ENCODE assay signal across 7 mouse cellular contexts in the genomic region with DNA sequence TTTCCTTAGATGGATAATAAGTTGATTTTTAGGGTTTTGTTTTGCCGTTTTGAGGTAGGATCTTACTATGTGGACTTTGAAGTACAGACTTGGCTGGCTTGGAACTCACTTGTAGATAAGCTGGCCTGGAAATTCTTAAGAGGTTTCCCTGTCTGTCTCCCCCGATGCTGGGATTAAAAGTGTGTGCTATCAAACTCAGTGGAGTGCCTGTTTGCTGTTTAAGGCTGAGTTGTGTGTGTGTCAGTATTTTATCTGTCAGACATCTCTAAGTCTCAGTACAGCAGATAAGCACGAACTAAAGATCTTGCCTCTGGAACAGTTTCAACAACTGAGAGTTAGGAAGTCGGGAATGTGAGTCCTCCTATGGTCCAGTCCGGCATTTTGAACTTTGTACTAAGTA. TPM values are rescaled to one million over a fixed set of nuclear protein-coding genes. Genes with fewer than 3 reads are reported as not detected.
DNase-seq lines count a peak whose midpoint lies in the region; ATAC-seq lines count a peak whose summit lies in the region.

No protein-coding gene starts in this region.

- H3K9me3 ChIP-seq in lung, embryonic 15.5 days = no peaks in the 10 kb centered on the region
- H3K9me3 ChIP-seq in forebrain, embryonic 10.5 days = no peaks in the 10 kb centered on the region
- no peaks in the 10 kb centered on the region for H3K9me3 ChIP-seq in limb, embryonic 10.5 days (replicated peaks)
- no peaks in the 10 kb centered on the region for H3K9me3 ChIP-seq in stomach, embryonic 14.5 days (ENCODE audit: control insufficient read depth, low read depth, low read length)

- peaks cover 38% of the 10 kb centered on the region for H3K4me1 ChIP-seq in lung, embryonic 15.5 days
- peaks cover 32% of the 10 kb centered on the region for H3K4me1 ChIP-seq in forebrain, embryonic 10.5 days
- peaks cover 35% of the 10 kb centered on the region for H3K4me1 ChIP-seq in limb, embryonic 10.5 days
- H3K4me1 ChIP-seq in stomach, embryonic 14.5 days (ENCODE audit: control insufficient read depth, insufficient read depth, low read length) = peaks cover 32% of the 10 kb centered on the region

- peak overlapping the region; percentile 97 for H3K9ac ChIP-seq in lung, embryonic 15.5 days
- peak overlapping the region; percentile 84; the same call in 1 of the 2 replicates for H3K9ac ChIP-seq in stomach, embryonic 14.5 days (replicated peaks; ENCODE audit: low read depth, low read length)

- H3K36me3 ChIP-seq in lung, embryonic 15.5 days = no peaks in the 10 kb centered on the region
- H3K36me3 ChIP-seq in forebrain, embryonic 10.5 days (replicated peaks) = peaks cover 16% of the 10 kb centered on the region
- H3K36me3 ChIP-seq in limb, embryonic 10.5 days = peaks cover 13% of the 10 kb centered on the region
- H3K36me3 ChIP-seq in stomach, embryonic 14.5 days (ENCODE audit: control insufficient read depth, insufficient read depth, low read length) = no peaks in the 10 kb centered on the region

- intact Hi-C loops in gastrocnemius, postnatal 36 days (cut with DNase I) = no loop called here

- no peak for DNase-seq in lung, postnatal 36 days
- DNase-seq in forebrain, embryonic 10.5 days (ENCODE audit: extremely low spot score, low spot score) = no peak
- no peak for DNase-seq in limb, embryonic 10.5 days (ENCODE audit: low spot score)
- no peak for DNase-seq in right cerebral cortex, postnatal 10 days (ENCODE audit: low spot score in 2 of 2)
- DNase-seq in gastrocnemius, postnatal 36 days = no peak

- peak overlapping the region; percentile 21; the same call in 1 of the 2 replicates for H3K27ac ChIP-seq in lung, embryonic 15.5 days
- H3K27ac ChIP-seq in forebrain, embryonic 10.5 days = 0 out of 2 replicates have a peak overlapping the region, but pooled peaks have one; percentile 99
- H3K27ac ChIP-seq in limb, embryonic 10.5 days = no peak overlapping the region
- H3K27ac ChIP-seq in stomach, embryonic 14.5 days (ENCODE audit: low read length) = no peak overlapping the region

- H3K4me2 ChIP-seq in lung, embryonic 15.5 days = peak overlapping the region; percentile 83
- H3K4me2 ChIP-seq in stomach, embryonic 14.5 days (replicated peaks; ENCODE audit: low read depth, low read length) = peak overlapping the region; percentile 86

- ATAC-seq in lung, embryonic 15.5 days (ENCODE audit: borderline replicate concordance, extremely low read depth, low FRiP score, low TSS enrichment) = no peak
- no peak for ATAC-seq in stomach, embryonic 14.5 days (ENCODE audit: insufficient number of reproducible peaks, insufficient read depth, low FRiP score, low read depth)

- WGBS in lung, embryonic 15.5 days = 2% methylated on average over 5 of the region's 5 CpGs
- WGBS in forebrain, embryonic 10.5 days = 49% methylated on average over 5 of the region's 5 CpGs
- 30% methylated on average over 5 of the region's 5 CpGs for WGBS in limb, embryonic 10.5 days
- 4% methylated on average over 5 of the region's 5 CpGs for WGBS in stomach, embryonic 14.5 days

- peak overlapping the region; percentile 94 for H3K4me3 ChIP-seq in lung, embryonic 15.5 days
- H3K4me3 ChIP-seq in forebrain, embryonic 10.5 days = peak overlapping the region; percentile 94
- H3K4me3 ChIP-seq in limb, embryonic 10.5 days = peak overlapping the region; percentile 99
- peak overlapping the region; percentile 64 for H3K4me3 ChIP-seq in stomach, embryonic 14.5 days (ENCODE audit: low read depth, low read length)

- H3K27me3 ChIP-seq in lung, embryonic 15.5 days = no peaks in the 10 kb centered on the region
- peaks cover 12% of the 10 kb centered on the region; the same call in 1 of the 2 replicates for H3K27me3 ChIP-seq in forebrain, embryonic 10.5 days (ENCODE audit: poor library complexity, severe bottlenecking)
- H3K27me3 ChIP-seq in limb, embryonic 10.5 days (ENCODE audit: low read depth, poor library complexity, severe bottlenecking) = no peaks in the 10 kb centered on the region
- no peaks in the 10 kb centered on the region for H3K27me3 ChIP-seq in stomach, embryonic 14.5 days (ENCODE audit: control insufficient read depth, insufficient read depth, low read length)

RNA-seq across cellular contexts. Expression of gene Usp47, which starts 1.6 kb away (rescaled TPM):
- polyA plus RNA-seq in lung, embryonic 15.5 days (2015; fragmentation: Nextera tagmentation; extraction: Ambion mirVana) = 66.6 and 68.9 TPM in 2 replicates
- polyA plus RNA-seq in forebrain, embryonic 10.5 days (2016; fragmentation: Nextera tagmentation; extraction: Ambion mirVana) = 86.0 and 88.3 TPM in 2 replicates
- polyA plus RNA-seq in limb, embryonic 10.5 days (2016; fragmentation: Nextera tagmentation; extraction: Ambion mirVana) = 73.3 and 93.4 TPM in 2 replicates
- polyA plus RNA-seq in stomach, embryonic 14.5 days (2014; fragmentation: Nextera tagmentation; extraction: Ambion mirVana) = 86.9 and 88.6 TPM in 2 replicates
- 100 to 1,000 TPM; 174 to 189 TPM for total RNA-seq in gastrocnemius, postnatal 36 days (2021)

Comparison
In these comparisons a context has a peak if more than half of its experiments do, and no peak if none do; other contexts are left out.
1. H3K27ac ChIP-seq: peak in lung, embryonic 15.5 days (single experiment) and forebrain, embryonic 10.5 days (single experiment); none in limb, embryonic 10.5 days (single experiment) and stomach, embryonic 14.5 days (single experiment).
2. Peak in every context shown above with its lines, with median percentiles within 50 percentile points of each other: H3K4me3 ChIP-seq.